Mouse (Mus musculus) embryonic facial prominence, embryonic 14.5 days (tissue): ENCODE data around the gene Itsn1. TPM values are rescaled to one million over a fixed set of nuclear protein-coding genes. Genes with fewer than 3 reads are reported as not detected.

Experiments used
- ATAC-seq: fragments of 200-750 bp; cut with Nextera tagmentation; 2 replicates; pipeline ENCODE4 v1.8.0; 2017; ENCODE audit warnings: low read depth, moderate number of reproducible peaks, moderate TSS enrichment
- DNase-seq: peaks from one replicate; pipeline ENCODE4 v3.0.0-alpha.2; 2015; ENCODE audit warnings: low spot score
- H3K27ac ChIP-seq: fragments of 300-500 bp; sonication (generic); replicated peaks from 2 replicates; pipeline ENCODE4 v1.5.1; 2014; ENCODE audit warnings: low read depth, mild to moderate bottlenecking, low read length, moderate library complexity
- H3K27me3 ChIP-seq: fragments of 300-500 bp; sonication (generic); replicated peaks from 2 replicates; pipeline ENCODE4 v1.6.1; 2014; ENCODE audit warnings: low read length; ENCODE audit not compliant: control insufficient read depth, insufficient read depth
- H3K36me3 ChIP-seq: fragments of 300-500 bp; sonication (generic); 2 replicates; pipeline ENCODE4 v1.6.1; 2014; ENCODE audit warnings: low read length, mixed read lengths; ENCODE audit not compliant: control insufficient read depth, insufficient read depth
- H3K4me1 ChIP-seq: fragments of 300-500 bp; sonication (generic); 2 replicates; pipeline ENCODE4 v1.6.1; 2014; ENCODE audit warnings: antibody characterized with exemption, low read length; ENCODE audit not compliant: control insufficient read depth, insufficient read depth
- H3K4me2 ChIP-seq: fragments of 300-500 bp; sonication (generic); 2 replicates; pipeline ENCODE4 v1.6.1; 2014; ENCODE audit warnings: low read depth, mild to moderate bottlenecking, low read length, moderate library complexity, mixed read lengths
- H3K4me3 ChIP-seq: fragments of 300-500 bp; sonication (generic); 2 replicates; pipeline ENCODE4 v1.5.1; 2014; ENCODE audit warnings: low read depth, mild to moderate bottlenecking, low read length
- H3K9ac ChIP-seq: fragments of 300-500 bp; sonication (generic); 2 replicates; pipeline ENCODE4 v1.6.1; 2014; ENCODE audit warnings: low read depth, mild to moderate bottlenecking, low read length, moderate library complexity, mixed read lengths
- H3K9me3 ChIP-seq: fragments of 300-500 bp; sonication (generic); 2 replicates; pipeline ENCODE4 v1.6.1; 2016; ENCODE audit warnings: low read length; ENCODE audit not compliant: control insufficient read depth
- WGBS: fragments of 180-500 bp; shearing (Covaris S2); extraction: QIAGEN DNeasy Blood & Tissue Kit; methylation state at CpG from one replicate; pipeline ENCODE4 v1.1.7; 2014; 5-methylcytosine and 5-hydroxymethylcytosine counted together
- polyA plus RNA-seq: library from polyadenylated mRNA; unstranded; fragments of >200 nt; fragmentation: Nextera tagmentation; extraction: Ambion mirVana; gene quantifications from 2 replicates; pipeline ENCODE4 v1.2.1, GENCODE M21; 2014

The Itsn1 gene
- polyA plus RNA-seq, 1 experiment from 2014 or later, result 30.1 TPM

GRCm38 (mm10) chr16:91937281-91937680 lies 208.2 kb downstream of the Itsn1 start:
- WGBS, result 91% methylated on average over 11 of the region's 11 CpGs
- Histone ChIP-seq H3K27ac (no peak overlapping the region), H3K4me2 (no peak overlapping the region), H3K4me3 (no peak overlapping the region), H3K27me3 (no peaks in the 10 kb centered on the region), H3K9ac (no peak overlapping the region), H3K36me3 (no peaks in the 10 kb centered on the region), H3K4me1 (no peaks in the 10 kb centered on the region), H3K9me3 (no peaks in the 10 kb centered on the region)
- ATAC-seq (no peak), DNase-seq (no peak)

DNA sequence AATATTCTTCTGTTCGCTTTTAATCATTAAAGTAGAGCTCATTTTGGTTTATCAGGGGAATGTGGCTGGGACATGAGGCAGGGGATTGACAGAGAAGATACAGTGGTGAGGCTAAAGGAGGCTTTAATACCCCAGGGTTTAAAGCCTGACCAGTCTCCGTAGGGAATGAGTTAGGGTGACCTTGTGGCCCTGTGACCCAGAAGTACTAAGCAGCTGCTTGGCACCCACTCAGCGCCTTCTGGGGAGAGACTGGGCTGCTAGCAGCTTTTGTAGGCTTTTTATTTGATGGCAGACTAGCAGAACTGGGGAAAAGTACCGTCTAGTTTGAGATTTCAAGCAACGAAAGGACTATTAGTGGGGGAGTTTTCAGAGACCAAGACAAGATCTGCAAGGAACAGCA lies 209.1 kb downstream of the Itsn1 start:
- no peaks in the 10 kb centered on the region for H3K4me1 ChIP-seq

GRCm38 (mm10) chr16:91940726-91941125 lies 211.6 kb downstream of the Itsn1 start:
- ATAC-seq (no peak), DNase-seq (peak; percentile 69)
- 72% methylated on average over 6 of the region's 6 CpGs for WGBS

More for the DNA sequence above, 209.1 kb downstream of the Itsn1 start:
- Histone ChIP-seq H3K36me3 (no peaks in the 10 kb centered on the region), H3K9ac (no peak overlapping the region), H3K27me3 (no peaks in the 10 kb centered on the region), H3K4me3 (no peak overlapping the region), H3K27ac (no peak overlapping the region), H3K4me2 (no peak overlapping the region), H3K9me3 (no peaks in the 10 kb centered on the region)
- DNase-seq (no peak), ATAC-seq (no peak)
- 78% methylated on average over 5 of the region's 5 CpGs for WGBS

DNA sequence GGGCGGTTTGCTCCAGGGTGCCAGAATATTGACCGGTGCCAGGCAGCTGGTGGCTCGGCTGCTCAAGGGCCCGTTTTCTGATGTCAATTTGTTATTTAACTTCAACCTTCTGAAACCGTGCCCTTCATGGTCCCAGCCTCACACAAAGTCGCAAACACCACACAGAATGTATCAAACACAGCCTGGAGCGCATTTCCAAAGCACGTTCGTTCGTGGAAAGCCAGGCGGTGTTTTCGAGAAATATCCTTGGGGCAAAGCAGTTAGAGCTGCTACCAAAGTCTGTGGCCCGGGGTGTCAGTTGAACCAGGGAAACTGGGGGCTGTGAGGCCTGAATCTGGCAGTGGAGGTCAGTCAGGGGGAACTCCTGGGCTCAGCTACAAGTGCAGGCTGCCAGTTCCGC lies 213.1 kb downstream of the Itsn1 start:
- H3K4me3 ChIP-seq, result no peak overlapping the region
- no peak for DNase-seq
- ATAC-seq, result no peak
- H3K9me3 ChIP-seq, result no peaks in the 10 kb centered on the region
- H3K27me3 ChIP-seq, result no peaks in the 10 kb centered on the region
- no peak overlapping the region for H3K4me2 ChIP-seq
- no peak overlapping the region for H3K27ac ChIP-seq
- no peak overlapping the region for H3K9ac ChIP-seq
- WGBS, result 81% methylated on average over 14 of the region's 14 CpGs
- no peaks in the 10 kb centered on the region for H3K36me3 ChIP-seq
- no peaks in the 10 kb centered on the region for H3K4me1 ChIP-seq

More at GRCm38 (mm10) chr16:91940726-91941125, 211.6 kb downstream of the Itsn1 start:
- no peak overlapping the region for H3K4me2 ChIP-seq
- no peaks in the 10 kb centered on the region for H3K4me1 ChIP-seq
- no peaks in the 10 kb centered on the region for H3K36me3 ChIP-seq
- no peaks in the 10 kb centered on the region for H3K9me3 ChIP-seq
- no peak overlapping the region for H3K4me3 ChIP-seq
- H3K27me3 ChIP-seq, result no peaks in the 10 kb centered on the region
- H3K27ac ChIP-seq, result no peak overlapping the region
- no peak overlapping the region for H3K9ac ChIP-seq

DNA sequence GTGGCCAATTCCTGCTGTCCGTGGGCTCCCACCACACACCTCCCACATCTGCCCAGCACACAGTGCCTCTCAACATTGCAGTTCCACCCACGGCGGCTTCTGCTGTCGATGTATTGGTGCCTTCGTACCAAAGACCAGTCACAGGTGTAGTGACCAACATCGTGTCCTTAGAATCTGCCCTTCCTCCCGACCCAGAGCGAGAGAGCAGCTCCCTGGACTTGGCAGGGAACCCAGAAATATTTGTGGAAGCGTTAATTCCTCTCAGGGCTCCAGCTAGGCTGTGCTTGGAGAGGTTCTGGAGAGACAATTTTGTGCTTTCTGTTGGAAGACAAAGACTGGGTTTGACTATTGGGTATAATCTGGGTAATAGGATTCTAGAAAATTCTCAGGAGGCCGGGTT lies 217.2 kb downstream of the Itsn1 start:
- DNase-seq (no peak), ATAC-seq (no peak)
- H3K4me1 ChIP-seq, result no peaks in the 10 kb centered on the region
- no peak overlapping the region for H3K9ac ChIP-seq
- no peaks in the 10 kb centered on the region for H3K36me3 ChIP-seq
- no peaks in the 10 kb centered on the region for H3K9me3 ChIP-seq
- no peak overlapping the region for H3K4me2 ChIP-seq
- no peaks in the 10 kb centered on the region for H3K27me3 ChIP-seq
- no peak overlapping the region for H3K4me3 ChIP-seq
- 87% methylated on average over 10 of the region's 10 CpGs for WGBS
- no peak overlapping the region for H3K27ac ChIP-seq

DNA sequence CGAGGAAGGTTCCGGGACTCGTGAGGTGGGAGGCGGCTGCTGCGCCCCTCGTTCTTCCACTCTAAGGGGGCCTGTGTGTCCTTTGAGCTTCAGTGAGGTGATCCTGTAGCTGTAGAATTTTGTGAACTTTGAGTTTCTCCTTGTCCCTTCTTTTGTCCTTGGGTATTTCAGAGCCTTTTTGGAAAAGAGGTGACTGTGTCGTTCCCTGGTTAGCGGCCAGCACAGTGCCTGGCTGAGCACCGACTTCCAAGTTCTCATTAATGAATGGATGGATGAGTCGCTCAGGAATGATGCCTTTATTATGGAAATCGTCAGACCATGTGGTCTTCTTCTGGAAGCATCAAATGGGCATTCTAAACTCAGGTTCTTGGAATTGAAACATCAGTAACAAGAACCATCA lies 218.0 kb downstream of the Itsn1 start:
- ATAC-seq, result no peak
- Histone ChIP-seq H3K4me1 (no peaks in the 10 kb centered on the region), H3K27ac (no peak overlapping the region), H3K9ac (no peak overlapping the region), H3K4me2 (no peak overlapping the region), H3K36me3 (no peaks in the 10 kb centered on the region), H3K4me3 (no peak overlapping the region), H3K9me3 (no peaks in the 10 kb centered on the region), H3K27me3 (no peaks in the 10 kb centered on the region)
- DNase-seq, result no peak
- 81% methylated on average over 11 of the region's 11 CpGs for WGBS

DNA sequence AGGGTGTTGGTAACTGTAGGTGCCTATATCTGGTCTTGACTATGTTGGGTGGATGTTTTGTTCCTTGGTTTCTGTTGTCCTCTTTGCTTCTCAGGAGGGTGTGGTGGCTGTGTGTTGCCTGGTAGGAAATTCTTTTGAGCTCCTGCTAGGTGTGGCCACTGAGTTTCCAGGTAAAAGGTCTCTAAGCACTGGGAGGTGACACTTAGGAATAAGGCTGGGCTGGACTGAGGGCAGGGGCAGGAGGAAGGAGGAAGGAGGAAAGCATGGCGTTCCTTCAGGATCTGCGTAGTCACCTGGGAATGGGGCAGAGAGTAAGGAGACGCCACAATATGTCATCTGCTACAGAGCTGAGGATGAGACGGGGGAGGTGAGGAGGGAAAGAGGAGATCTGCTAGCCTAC lies 224.9 kb downstream of the Itsn1 start:
- no peak overlapping the region for H3K9ac ChIP-seq
- no peak overlapping the region for H3K4me3 ChIP-seq
- no peaks in the 10 kb centered on the region for H3K4me1 ChIP-seq
- H3K4me2 ChIP-seq, result no peak overlapping the region
- ATAC-seq (no peak), DNase-seq (no peak)
- no peaks in the 10 kb centered on the region for H3K36me3 ChIP-seq
- no peaks in the 10 kb centered on the region for H3K27me3 ChIP-seq
- no peak overlapping the region for H3K27ac ChIP-seq
- peaks cover 5% of the 10 kb centered on the region; the same call in 1 of the 2 replicates for H3K9me3 ChIP-seq
- 94% methylated on average over 4 of the region's 4 CpGs for WGBS

- H3K4me2 ChIP-seq, result no peak overlapping the region
- H3K27me3 ChIP-seq, result no peaks in the 10 kb centered on the region
- 81% methylated on average over 8 of the region's 8 CpGs for WGBS
- no peak for ATAC-seq
- no peak overlapping the region for H3K9ac ChIP-seq
- DNase-seq, result no peak
- H3K9me3 ChIP-seq, result peaks cover 5% of the 10 kb centered on the region; the same call in 1 of the 2 replicates
- no peak overlapping the region for H3K27ac ChIP-seq
- no peak overlapping the region for H3K4me3 ChIP-seq
- no peaks in the 10 kb centered on the region for H3K36me3 ChIP-seq
- H3K4me1 ChIP-seq, result no peaks in the 10 kb centered on the region
These were observed 225.7 kb downstream of the Itsn1 start for GRCm38 (mm10) chr16:91954766-91955165.

DNA sequence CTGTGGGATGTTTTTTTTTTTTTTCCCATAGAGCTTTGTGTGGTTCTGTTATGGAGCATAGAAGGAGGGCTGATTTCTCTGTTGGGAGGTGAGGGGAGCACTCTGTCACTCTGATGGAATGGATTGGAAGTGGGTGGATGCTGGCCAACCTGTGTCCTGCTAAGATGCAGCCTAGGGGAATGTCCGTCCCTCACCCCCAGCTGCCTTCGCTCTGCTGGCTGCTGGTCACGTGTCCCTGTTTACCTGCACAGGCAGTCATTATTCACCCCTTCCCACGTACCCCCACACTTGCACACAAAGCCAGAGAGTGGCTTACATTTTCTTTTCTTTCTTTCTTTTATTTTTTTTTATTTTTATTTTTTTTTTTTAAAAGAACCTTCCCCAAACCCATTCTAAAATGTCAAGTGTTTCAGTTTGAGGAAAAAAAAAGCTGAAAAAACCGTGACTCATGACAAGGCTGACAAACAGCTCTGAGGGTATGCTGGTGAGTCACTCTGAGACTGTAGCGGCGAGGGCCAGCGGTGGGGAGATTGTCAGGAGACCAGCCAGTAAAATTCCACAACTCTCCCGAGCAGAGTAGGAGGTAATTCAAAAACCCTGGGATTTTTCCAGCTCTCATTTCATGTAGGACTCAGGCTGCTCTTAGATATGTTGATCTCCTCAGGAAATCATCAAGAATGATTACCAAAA lies 233.3 kb downstream of the Itsn1 start:
- no peaks in the 10 kb centered on the region for H3K36me3 ChIP-seq
- H3K9me3 ChIP-seq, result 0 out of 2 replicates have a peak, but pooled peaks cover 3% of the 10 kb centered on the region
- H3K27me3 ChIP-seq, result no peaks in the 10 kb centered on the region
- H3K4me3 ChIP-seq, result no peak overlapping the region
- peak; percentile 86 for DNase-seq
- H3K4me1 ChIP-seq, result peaks cover 8% of the 10 kb centered on the region
- H3K27ac ChIP-seq, result no peak overlapping the region; the same call in 1 of the 2 replicates
- 13% methylated on average over 9 of the region's 9 CpGs for WGBS
- H3K9ac ChIP-seq, result no peak overlapping the region; the same call in 1 of the 2 replicates
- peak; percentile 85 for ATAC-seq
- H3K4me2 ChIP-seq, result peak overlapping the region; percentile 29; the same call in 1 of the 2 replicates
